Mouse (Mus musculus) heart, adult 11 months (tissue): ENCODE results near the gene Rem1.

Experiments used
- DNase-seq: peaks from one replicate; pipeline ENCODE4 v3.0.0; 2022

Rem1 gene

DNA sequence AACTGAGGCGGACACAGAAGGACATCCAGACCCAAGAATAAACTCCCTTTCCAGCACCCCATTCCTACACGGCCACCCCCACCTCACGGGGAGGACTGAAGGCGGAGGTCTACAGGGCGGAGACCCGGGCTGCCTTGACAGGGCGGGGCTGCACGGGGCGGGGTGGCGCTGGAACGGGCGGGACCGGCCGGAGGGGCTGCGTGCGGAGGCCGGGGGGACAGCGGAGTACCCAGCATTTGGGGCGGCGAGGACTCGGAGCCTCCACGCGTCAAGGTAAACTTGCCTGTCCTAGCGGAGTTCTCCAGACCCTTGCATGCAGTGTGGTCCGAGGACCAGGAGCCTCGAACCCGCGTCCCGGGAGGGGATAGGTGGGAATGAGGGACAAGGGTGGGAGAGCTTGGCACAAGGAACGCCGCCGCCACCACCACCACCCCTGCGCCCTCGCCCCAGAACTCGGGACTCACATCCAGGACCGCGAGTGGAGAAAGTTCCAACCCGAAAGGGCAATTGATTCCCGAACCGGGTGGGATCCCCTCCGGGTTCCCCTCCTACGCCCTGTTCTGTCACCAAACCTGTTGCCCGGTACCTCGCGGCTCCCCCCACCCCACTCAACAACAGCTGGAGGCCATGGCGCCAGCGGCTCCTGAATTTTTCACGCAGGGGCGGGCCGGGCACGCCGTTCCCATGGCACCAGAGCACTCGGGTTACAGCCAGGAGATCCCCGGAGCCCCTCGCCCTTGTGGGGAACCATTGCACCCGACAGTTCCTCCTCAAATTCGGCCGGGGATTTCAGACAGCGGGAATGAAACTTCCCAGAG is at the start of gene Rem1:
Gene Rem1 (plus strand): TSS at position 178 of the 818 bp plus-strand sequence.
- DNase-seq, result peak; percentile 98

DNA sequence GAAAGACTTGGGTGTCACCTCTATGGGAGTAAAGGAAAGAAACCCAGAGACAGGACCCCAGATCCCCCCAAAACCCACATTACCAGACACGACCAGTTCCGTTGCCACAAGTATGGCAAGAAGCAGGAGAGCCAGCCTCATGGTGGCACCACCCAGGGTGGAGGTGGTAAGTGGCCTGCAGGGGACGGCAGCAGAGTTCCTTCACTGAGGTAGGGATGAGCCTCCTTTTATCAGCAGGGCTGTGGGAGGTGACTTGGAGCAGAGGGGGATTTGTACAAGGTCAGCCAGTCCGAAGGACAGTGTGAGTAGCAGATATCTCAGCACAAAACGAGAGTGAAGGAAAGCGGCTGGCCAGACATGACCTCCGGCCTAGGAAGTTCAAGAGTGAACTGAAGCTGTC is 46.6 kb upstream of the Rem1 start, which contains the start of gene Defb19:
Gene Defb19 (minus strand): TSS at position 206 of the 400 bp plus-strand sequence.
- DNase-seq, result no peak

- no peak for DNase-seq
Measured at GRCm38 (mm10) chr2:152580612-152581011, 46.1 kb upstream of the Rem1 start.

GRCm38 (mm10) chr2:152586926-152587560 is 39.7 kb upstream of the Rem1 start:
- DNase-seq, result no peak

DNA sequence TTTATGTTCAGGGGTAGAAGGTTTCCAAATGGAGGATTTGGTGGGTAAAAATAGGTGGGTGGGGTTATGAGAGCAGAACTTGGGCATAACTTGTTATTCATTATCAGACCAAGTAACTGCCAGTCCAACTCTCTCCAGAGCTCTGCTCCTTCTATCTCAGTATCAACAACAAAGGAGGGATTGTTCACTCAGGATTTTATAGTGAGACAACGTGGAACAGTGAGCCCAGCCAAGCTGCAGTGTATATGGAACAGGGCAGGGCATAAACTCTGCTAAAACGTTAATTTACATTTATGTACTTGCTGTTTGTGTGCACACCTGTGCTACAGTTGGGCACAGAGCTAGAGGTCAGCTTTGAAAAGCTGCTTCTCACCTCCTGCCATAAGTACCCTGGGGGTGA is 38.3 kb upstream of the Rem1 start:
- DNase-seq, result no peak

GRCm38 (mm10) chr2:152589021-152589420 is 37.7 kb upstream of the Rem1 start:
- no peak for DNase-seq

GRCm38 (mm10) chr2:152599299-152599698 is 27.5 kb upstream of the Rem1 start, which contains the start of gene Defb45:
Gene Defb45, minus strand, starts transcription at chr2:152599399.
- no peak for DNase-seq

- DNase-seq, result no peak
Measured at GRCm38 (mm10) chr2:152600076-152600475, 26.7 kb upstream of the Rem1 start.

GRCm38 (mm10) chr2:152601275-152601960 is 25.3 kb upstream of the Rem1 start:
- no peak for DNase-seq

GRCm38 (mm10) chr2:152604057-152604456 is 22.7 kb upstream of the Rem1 start, which contains the start of gene Defb36:
Gene Defb36, plus strand, starts transcription at chr2:152604327.
- DNase-seq, result no peak

DNA sequence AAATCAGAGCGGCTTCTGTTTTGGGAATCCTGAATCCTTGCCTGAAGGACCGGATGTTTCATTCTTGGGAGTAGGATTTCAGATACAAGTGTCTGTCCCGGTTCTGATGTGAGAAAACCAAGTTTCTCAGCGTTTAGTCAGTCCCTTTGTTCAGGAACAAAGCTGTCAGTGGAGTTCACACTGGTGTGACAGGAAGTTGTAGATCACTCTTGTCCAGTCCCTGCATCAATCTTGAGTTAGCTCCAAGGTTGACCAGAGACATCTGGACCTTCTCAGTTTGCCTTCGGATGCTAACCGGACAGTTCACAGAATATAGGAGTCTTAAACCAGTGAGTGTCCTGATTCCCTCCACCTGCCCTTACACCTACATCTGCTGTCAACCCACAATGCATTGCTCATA is 19.0 kb upstream of the Rem1 start:
- no peak for DNase-seq

GRCm38 (mm10) chr2:152608719-152609118 is 18.0 kb upstream of the Rem1 start:
- DNase-seq, result no peak

GRCm38 (mm10) chr2:152612193-152612592 is 14.6 kb upstream of the Rem1 start:
- no peak for DNase-seq

DNA sequence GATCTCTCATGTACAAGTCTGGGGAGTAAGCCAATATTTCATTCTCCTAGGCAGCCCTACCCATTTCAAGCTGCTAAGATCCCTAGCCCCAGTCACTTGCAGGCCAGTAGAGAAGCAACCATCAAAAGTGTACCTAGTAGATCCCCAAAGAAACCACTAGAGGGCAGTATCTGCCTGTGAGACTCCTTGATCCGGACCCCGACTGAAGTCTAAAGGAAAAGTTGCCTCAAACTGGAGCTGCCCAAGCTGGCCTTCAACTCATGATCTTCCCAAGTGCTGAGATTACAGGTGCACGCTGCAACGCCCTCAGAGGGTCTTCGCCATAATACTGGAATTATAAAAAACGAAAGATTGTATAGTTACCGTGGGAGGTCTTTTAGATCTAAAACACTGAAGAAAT is 11.2 kb upstream of the Rem1 start:
- DNase-seq, result no peak

GRCm38 (mm10) chr2:152616470-152616869 is 10.3 kb upstream of the Rem1 start:
- DNase-seq, result no peak

DNA sequence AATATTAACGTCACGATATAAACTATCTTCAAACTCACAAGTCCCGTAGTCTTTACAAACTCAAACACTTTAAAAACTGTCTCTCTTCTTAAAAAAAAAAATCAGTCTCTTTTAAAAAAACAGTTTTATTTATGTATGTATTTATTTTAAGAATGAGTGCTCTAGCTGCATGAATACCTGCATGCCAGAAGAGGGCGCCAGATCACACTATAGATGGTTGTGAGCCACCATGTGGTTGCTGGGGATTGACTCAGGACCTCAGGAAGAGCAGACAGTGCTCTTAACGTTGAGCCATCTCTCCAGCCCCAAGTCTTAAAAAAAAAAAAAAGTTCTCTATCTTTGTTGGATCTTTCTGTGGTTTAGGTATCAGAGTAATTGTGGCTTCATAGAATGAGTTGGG is 9.4 kb upstream of the Rem1 start:
- no peak for DNase-seq

GRCm38 (mm10) chr2:152620367-152621134 is 6.2 kb upstream of the Rem1 start:
- DNase-seq, result peak; percentile 97

DNA sequence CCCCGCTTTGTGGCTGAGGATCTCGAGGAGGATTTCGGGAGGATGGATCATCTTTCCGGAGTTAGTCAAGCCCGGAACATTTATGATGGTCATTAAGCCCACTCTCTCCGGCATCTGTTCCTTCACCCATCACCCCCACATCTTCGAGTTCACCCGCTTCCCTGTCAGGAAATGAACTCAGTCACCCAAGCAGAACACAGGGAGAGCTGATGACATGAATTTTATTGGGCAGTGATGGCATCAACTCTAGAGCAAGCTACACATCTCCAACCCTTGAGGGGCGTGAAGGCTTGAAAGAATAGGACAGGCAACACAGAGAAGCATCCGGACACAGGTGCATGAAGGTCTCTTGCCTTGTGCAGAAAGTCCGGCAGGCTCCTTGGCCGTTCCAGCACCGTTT is 4.6 kb upstream of the Rem1 start:
- DNase-seq, result no peak

GRCm38 (mm10) chr2:152622953-152623352 is 3.8 kb upstream of the Rem1 start, which contains the start of gene Defb25:
Gene Defb25, minus strand, starts transcription at chr2:152623053.
- no peak for DNase-seq

DNA sequence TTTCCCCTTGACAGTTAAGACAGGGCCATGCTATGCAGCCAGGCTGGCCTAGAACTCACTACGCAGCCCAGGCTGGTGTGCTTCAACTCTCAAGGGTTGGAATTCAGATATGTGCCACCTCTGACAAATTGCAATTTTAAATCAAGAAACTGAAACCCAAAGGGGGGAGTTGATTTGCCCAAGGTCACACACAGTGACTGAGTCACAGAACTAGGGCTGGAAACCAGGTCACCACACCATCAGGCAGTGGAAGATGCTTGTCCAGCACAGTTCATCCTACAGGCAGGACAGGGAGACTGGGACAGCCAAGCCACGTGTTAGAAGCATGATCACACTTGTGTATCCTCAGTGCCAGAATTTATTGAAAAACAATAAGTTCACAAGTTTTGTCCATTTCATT is 2.2 kb upstream of the Rem1 start:
- no peak for DNase-seq

DNA sequence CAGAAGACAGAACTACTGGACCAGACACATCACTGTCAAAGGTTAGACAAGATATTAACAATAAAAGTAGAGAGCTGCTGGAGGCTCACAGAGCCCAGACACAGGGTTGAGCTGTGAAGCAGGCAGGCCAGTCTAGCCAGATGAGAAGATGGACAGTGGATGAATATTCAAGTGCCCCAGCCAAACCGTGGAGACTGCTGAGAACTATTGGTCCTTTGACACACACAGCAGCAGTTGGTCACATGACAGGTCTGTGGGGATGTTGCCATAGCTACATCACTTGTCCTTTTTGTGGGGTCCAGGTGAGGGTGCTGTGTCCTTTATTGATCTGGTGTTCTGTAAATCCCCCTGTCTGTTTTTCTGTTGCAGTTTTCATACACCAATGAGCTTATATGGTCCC is 1.5 kb upstream of the Rem1 start:
- DNase-seq, result no peak

DNA sequence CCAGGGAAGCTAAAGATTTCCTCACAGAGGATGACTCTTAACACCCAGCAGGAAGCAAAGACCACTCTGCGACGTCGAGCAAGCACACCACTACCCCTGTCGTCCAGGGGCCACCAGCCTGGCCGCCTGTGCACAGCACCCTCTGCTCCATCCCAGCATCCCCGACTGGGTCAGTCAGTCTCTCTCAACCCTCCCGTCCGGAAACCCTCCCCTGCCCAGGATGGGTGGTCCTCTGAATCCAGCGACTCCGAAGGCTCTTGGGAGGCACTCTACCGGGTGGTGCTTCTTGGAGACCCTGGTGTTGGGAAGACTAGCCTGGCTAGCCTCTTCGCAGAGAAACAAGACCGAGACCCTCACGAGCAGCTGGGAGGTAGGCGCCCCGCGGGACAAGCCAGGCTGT is 1.3 kb downstream of the Rem1 start:
- peak; percentile 97 for DNase-seq

DNA sequence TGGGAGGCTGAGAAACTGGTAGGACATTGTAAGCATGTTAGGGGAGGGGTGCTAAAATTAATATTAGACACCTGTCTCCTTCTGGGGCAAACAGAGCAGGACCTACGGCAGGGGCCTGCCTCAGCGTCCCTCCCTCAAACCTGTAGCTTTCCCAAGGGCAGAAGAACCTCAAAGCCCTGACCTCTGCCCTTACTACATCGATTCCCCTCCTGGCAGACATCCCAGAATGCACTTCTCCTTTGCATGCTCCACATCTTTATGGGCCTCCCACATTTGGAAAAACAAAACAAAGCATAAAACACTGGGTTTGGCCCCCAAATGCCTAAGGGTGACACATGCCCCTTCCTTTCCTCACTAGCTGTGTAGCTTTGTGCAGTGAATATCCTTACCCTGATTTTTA is 2.5 kb downstream of the Rem1 start:
- no peak for DNase-seq
